Mouse (Mus musculus) cortical plate, adult 2 months (tissue): ENCODE data around the gene Gtf2i.

ENCODE experiments used
- CTCF ChIP-seq: fragments of 200-500 bp; IDR thresholded peaks from 2 replicates; pipeline ENCODE4 v1.5.1; 2011; ENCODE audit warnings: mild to moderate bottlenecking, control low read depth, low read length; ENCODE audit not compliant: insufficient read depth; ENCODE audit errors: extremely low read depth
- POLR2A ChIP-seq: fragments of 200-500 bp; IDR thresholded peaks from 2 replicates; pipeline ENCODE4 v1.6.1; 2011; ENCODE audit warnings: mild to moderate bottlenecking, low read length, control low read depth; ENCODE audit not compliant: insufficient read depth; ENCODE audit errors: extremely low read depth

GRCm38 (mm10) chr5:134250601-134251000 lies 64.0 kb downstream of the Gtf2i start:
- TF ChIP-seq CTCF (no peak), POLR2A (no peak)
